Mouse (Mus musculus) granulocyte monocyte progenitor cell, adult 5-6 weeks (primary cell): Measurements from ENCODE around the gene Lrrc38. TPM values are rescaled to one million over a fixed set of nuclear protein-coding genes. Genes with fewer than 3 reads are reported as not detected.
"Not testable (repeated sequence)": the region's sequence is repeated elsewhere in the genome, so short reads cannot be mapped to it uniquely, and the experiment has no call there.

Source experiments
- ATAC-seq: replicated peaks from 2 replicates; pipeline ENCODE4 v1.8.0; 2016; ENCODE audit warnings: mild to moderate bottlenecking, moderate TSS enrichment, inconsistent platforms; ENCODE audit not compliant: poor library complexity, severe bottlenecking
- total RNA-seq, 2 experiments: library from RNA; stranded (forward) in 1 of 2; stranded (reverse) in 1 of 2; fragments of 200-712, 200-1000 nt in 1 of 2; fragments of >200 nt in 1 of 2; fragmentation: Nextera tagmentation in 1 of 2; gene quantifications; 2 replicates each; pipeline ENCODE4 v1.2.3; 2014 to 2017

The Lrrc38 gene
- not detected in 2 replicates for total RNA-seq (2014; fragmentation: Nextera tagmentation)
- total RNA-seq (2017) = not detected in 2 replicates

DNA sequence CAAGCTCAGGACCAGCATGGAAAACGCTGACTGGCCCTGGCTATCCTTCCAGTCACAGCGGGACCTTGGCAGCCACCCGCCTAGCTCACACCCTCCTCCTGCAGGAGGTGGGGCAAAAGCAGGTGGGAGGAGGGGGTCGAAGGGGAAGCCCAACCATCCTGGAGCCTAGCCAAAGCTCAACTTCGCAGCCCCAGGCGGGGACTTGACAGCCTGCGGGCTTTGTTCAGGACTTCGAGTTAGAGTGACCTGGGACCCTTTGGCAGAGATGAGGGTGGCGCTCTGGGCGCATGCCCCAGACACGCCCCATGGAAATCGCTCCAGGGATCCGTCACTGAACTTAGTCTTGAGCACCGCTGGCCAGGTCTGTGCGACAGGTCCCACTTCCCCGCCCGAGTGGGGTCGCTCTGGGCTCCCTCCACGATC is at the start of gene Lrrc38:
Gene Lrrc38, plus strand, starts transcription at position 274 of the 423 bp plus-strand sequence.
- no peak for ATAC-seq

DNA sequence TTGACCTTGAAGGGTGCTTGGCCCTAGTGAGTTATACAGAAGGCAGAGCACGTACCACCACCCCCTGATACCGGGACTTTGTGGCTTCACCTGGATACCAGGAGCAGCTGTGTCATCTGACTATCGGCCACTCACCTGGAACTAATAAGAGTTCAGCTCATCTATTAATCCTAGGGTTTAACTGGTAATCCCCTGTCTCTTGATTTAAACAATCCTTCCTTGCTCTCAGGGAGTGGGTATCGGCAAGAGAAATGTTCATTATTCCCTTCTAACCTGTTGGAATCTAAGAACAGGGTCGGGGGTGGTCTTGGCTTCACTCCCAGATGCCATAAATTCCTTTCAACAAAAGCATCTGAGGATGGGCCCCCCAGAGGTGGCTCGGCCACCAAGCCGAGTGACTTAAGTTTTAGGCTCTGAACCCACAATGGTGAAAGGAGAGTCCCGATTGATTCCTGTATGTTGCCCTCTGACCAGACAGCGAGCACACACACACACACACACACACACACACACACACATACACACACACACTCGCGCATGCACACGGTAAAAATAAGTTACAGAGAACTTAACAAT is 49.4 kb upstream of the Lrrc38 start:
- ATAC-seq = no peak

DNA sequence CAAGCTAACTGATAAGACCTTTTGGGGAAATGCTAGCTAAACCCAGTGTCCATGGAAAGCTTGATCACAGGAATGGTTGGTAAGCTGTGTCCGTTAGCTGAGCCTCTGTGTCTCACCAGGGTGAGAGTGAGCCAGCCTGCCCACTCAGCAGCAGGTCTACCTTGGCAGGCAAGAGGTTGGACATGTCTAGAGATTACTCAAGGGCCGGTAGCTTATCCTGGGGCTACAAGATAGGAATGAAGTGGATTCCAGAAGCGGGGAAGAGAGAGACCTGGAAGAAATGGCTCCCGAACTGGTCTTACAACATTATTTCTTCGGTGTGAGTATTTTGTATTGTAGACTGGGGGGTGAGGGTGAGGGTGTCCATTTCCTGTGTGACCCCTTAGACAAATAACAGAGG is 48.5 kb upstream of the Lrrc38 start:
- no peak for ATAC-seq

DNA sequence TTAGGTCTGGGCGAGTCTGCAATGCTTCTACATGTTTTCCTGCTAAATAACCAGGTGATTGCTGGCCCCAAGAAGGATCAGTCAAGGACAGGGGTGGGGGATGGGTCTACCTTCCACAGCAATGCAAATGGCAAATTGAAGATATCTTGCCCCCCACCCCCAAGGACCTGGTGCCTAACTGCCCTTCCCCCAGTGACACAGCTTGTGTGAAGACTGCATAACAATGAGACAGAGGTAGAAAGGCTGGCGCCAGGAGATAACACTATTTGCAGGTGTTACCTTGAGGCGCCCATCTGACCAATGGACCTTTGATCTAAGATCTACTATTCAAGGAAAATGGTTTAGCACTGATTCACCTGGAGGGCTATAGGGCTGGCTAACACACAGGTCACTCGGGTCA is 47.7 kb upstream of the Lrrc38 start:
- no peak for ATAC-seq

DNA sequence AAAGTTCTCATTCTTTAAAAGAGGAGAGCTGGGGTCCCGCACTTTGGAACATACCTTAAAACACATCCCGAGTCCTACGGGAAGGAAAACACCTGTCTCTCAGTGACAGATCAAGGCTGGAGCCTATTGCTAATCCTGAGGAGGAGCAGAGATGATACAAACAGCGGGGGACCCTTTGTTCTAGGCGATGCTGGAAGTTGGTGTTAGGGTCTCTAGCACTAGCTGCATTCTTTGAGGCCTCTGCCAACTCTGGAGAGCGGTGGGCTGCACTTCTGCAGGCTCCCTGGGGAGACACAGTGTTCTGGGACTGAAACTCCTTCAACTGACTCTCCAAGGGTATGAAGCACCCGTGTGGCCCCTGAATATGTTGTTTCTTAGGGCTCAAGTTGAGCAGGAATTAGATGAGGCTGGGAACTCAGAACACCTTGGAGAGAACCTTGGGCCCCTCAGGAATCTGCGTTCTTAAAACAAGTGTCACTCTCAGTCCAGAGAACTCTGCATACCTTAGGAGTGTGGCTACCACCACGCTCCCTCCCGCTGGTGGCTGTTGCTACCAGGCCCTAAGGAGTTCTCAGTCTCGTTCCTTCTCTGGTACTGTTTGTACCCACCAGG is 47.2 kb upstream of the Lrrc38 start:
- no peak for ATAC-seq

DNA sequence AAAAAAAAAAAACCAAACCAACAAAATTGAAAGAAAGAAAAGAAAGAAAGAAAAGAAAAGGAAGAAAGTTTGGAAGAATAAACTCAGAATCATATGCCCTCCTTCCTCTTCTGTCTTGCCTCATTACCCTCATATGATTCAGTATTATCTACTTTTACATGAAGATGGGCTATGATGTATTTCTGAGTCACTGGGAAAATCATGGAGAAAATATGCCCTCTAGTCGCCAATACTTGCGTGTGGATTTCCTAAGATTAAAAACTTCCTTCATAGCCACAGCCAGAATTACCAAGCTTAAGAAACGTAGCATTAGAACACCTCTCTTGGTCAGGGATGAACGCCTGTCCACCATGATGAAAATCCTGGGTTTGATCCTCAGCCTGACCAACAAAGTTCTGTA is 44.5 kb upstream of the Lrrc38 start:
- no peak for ATAC-seq

DNA sequence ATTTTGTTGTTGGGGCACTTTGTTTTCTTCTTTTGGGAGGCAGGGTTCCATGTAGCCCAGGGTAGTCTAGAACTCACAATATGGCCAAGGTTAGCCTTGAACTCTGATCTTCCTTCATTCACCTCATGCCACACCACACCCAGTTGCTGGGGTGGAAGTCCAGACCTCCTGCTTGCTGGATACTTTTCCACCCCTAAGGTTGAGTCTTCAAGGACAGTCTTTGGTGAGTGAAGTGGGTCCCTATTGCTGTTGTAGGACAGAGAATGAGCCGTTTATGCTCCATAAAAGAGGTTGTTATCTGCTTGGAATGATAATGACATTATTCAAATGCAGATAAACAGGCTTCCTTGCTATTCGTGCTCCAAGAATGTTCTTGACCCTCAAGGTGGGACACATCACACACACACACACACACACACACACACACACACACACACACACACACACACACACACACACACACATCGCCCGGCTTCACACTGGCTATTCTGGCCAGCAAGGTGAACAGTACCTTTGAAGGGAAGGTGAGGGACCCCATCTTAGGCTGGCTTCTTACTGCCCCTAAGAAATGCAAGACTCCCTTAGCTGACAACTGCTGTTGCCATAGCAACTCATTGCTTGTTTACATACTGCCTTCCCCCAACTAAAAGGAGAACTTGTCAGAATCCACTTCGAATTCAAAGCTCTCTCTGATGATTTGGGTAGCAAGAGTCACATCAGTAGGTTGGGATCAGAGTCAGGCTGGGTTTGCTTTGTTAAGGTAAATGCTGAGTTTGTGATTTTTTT is 43.4 kb upstream of the Lrrc38 start:
- peak; percentile 49 for ATAC-seq

DNA sequence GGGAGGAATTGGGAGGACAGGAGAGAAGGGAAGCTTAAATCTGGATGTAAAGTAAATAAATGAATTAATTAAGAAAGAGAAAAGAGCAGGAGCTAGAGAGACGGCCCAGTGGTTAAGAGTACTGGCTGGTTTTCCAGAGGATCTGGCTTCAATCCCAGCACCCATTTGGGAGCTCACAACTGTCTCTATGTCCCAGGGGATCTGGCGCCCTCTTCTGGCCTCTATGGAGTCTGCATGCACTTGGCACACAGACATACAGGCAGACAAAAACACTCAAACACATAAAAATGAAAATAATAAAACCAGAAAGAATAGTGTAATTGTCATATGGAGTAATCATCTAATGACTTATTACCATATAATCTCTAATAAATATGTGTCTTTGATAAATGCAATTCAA is 38.2 kb upstream of the Lrrc38 start:
- peak; percentile 74 for ATAC-seq

DNA sequence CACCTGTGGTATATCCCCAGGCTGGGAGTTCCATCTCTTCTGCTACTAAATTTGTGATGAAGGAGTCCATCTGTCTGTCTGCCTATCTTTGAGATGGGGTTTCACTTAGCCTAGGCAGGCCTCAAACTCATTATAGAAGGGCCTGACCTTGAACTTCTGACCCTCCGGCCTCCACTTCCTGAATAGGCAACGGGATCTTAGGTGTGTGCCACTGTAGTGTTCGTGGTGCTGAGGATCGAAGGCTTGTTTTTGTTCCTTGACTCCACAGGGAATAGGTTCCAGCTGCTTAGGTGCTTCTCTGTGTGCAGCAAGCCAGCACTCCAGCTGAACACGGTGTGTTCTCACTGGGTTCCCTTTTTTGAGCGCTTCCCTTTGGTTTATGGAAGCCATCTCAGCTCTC is 36.3 kb upstream of the Lrrc38 start:
- ATAC-seq = no peak

DNA sequence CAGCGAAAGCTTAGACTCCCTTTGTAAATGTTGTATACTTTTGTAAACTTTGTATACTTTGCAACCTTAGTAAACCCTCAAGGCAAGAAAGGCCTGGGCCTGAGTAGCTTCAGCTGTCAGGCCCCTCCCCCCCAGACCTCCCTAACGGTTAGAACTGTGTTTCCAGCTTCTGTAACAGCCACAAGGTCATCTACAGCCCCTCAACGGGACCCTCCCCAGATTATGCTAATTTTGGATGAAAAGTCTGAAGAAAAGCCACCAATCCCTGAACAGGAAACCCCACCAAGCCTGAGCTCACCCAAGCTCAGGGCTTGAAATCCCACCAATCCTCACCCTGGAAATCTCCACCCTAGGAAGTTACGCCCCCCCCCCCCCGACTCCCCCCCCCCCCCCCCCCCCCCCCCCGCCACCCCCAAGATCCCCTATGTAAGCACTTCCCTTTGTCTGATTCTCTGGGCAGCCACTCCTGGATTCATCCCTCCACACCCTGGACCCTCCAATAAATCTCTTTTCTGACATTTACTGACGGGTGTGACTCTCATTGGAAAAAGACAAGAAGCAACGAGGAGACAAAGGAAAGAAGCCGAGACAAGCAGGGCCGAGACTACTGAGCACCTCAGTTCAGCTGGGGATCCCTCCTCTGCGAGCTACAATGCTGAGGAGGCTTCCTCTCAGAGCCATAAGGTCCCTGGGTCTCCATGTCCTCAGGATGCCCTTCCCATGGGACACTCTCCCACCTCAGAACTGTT is 25.2 kb upstream of the Lrrc38 start:
- no peak for ATAC-seq

DNA sequence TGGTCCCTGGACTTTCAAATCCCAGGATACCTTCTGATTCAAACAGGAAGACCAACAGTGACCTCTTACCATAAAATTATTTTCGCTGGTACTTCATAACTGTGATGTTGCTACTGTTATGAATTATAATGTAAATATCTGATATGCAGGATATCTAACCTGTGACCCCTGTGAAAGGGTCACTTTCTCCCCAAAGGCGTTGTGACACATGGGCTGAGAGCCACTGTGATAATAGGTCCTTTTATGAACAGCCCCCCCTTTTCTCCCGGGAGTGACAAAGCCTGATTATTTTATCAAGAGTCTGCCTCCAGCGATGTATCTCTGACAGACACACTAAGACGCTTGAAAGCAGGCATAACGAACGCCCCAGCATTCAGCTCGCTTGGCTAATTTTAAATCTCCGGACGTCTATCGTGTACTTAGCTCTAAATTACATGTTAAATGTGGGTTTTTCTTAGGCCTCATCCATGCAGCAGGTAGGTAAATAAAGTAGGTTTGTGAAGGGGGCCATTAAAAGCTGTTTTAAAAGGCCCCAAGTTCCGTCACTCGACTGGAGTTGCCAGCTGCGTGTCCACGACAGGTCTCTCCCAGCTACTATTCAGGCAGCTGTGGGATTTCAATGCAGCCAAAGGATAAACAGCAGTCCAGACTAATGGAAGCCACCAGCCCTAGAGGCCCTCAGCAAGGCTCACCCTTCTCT is 24.5 kb upstream of the Lrrc38 start:
- peak; percentile 25; the same call in 1 of the 2 replicates for ATAC-seq

DNA sequence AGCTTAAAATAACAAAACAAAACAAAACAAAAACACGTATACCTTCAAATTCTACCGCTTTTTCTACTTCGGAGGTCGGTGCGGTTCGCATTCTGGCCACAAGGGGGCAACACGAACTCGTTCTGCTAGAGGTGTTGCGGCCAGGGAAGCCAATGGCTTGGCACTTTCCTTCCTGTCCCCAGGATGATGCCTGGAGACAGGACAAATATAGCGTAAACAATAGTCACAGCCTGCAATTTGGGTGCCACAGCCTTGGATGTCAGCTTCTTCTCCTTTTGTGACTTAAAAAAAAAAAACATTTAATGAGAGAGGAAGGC is 24.0 kb upstream of the Lrrc38 start:
- ATAC-seq = peak; percentile 85

DNA sequence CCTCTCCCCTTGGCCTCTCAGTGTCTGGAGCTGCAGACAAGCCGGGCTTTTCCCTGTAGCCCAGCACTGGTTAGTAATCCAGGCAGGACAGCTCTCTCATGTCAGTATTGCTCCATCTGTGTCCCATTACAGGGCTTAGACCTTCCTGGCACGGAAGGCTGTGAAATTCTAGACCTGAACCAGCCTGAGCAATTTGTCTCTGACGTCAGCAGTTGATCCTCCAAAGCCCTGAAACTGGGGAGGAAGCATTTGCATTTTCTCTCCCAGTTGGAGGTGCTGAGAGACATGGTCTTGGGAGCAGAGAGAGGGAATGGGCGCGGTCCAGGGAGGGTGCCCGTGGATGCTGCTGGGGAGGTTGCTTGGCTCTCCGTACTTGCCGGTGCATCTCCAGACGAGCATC is 19.0 kb upstream of the Lrrc38 start:
- no peak for ATAC-seq

DNA sequence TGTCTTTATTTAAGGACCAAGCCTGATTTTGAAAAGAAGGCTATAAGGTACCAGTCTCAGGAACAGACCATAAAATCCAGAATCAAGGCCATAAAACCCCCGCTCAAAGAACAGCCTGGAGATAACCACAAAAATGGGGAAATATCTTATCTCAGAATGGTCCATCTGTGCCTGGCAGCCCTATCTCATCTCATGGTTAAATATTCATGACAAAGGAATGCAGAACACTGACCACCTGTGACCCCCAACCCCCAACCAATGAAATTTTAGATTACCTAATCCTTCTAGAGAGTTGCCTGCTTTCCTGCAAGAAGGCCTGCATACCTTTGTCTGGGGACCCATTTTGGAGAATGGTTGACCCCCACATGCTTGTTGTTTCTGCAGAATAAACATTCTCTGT is 17.8 kb upstream of the Lrrc38 start:
- ATAC-seq = no peak; the same call in 1 of the 2 replicates

DNA sequence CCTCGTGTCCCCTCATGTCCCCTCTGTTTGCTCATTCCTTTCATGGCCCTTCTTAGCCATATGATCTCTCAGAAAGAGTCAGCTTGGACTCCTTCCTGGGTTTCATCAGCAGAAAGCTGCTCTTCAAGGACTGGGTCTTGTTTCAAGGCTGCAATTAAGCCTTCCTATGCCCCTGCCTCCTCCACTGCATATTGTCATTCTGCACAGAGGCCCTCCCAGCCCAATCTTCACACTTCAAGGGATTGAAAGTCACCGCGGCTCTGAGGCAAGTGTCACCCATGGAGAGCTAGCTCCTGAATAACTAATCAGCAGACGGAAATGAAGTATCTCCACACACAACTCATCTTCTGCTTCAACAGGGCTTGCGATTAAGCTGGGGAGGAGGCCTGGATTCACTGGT is 15.4 kb upstream of the Lrrc38 start:
- no peak for ATAC-seq

DNA sequence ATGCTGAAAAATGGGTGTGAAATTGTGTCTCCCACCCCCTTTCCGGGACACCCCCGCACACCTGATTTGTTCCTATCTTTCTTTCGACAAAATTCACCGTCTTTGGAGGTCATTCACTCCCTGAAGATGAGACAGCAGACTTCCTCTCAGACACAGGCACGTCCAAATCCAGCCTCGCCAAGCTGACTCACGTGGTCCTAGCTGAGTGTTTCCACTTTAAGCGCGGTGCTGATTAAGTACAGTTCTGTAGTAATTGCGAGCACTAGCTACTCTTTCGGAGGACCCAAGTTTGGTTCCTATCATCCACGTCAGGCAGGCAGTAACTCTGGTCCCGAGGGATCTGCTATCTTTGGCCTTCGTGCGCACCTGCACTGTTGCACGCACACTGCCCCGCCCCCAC is 14.6 kb upstream of the Lrrc38 start:
- ATAC-seq = no peak

DNA sequence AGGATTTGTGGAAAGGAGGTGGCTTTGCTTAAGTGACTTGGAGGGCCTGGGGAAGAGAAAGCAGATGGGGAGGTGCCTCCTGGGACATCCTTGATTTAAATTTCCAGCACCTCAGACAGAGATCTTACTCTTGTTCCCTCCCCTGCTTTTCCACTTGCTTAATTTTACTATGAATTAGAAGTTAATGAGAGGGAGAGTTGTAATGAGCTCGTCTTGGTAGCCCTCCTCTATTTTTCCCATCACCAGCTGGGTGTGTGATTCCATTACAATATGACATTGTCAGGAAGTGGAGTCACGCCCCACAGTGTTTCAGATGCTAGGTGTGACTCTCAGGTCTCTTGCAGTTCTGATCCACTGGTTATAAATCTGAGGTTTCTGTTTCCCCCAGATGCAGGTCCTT is 13.5 kb upstream of the Lrrc38 start:
- no peak for ATAC-seq

DNA sequence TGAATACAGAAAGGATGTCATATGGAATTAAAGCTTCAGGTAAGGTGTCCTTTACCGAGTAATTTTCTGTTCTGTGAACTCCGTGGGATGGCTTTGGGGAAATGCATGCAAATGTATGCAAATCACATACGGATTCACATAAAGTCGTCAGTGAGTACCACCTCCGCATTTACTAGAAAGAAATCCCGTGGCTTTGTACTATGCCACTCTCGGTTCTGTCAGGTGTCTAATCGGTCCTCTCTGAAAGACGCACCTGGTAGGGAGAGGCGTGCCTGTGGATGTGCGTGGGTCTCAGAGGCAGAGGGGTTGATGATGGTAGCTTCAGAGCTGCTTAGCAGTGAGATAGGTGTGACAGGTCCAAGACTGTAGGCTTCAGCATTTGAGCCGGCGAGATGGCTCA is 9.7 kb upstream of the Lrrc38 start:
- no peak for ATAC-seq

DNA sequence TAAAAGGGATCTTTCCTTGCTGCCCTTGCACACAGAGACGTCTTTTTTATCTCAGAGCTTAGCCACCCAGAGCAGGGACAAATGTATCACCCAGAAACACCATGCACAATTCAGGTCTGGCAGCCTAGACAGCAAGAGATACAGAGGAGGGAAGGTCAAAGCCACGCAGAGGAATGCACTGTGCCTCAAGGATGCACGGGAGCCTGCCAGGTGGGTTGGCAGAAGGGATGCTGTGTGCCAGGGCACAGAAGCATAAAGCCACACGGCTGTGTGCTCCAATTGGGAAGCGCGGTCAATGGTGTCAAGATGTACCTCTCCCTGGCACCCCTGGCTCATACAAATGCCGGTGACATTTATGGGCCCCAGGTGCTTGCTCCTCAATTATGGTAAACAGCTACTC is 8.1 kb upstream of the Lrrc38 start:
- no peak for ATAC-seq

DNA sequence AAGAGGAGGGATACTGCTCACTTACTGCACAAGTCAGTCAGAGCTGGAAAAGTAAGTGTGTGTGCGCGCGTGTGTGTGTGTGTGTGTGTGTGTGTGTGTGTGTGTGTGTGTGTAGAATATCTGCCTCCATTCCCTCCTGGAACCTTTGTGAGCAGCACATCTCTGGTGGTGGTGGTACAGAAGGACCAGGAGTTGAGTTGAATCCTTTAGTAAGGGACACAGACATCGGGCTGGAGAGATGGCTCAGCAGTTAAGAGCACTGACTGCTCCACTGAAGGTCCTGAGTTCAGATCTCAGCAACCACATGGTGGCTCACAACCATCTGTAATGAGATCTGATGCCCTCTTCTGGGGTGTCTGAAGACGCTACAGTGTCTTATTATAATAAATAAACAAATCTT is 4.1 kb upstream of the Lrrc38 start:
- not testable (repeated sequence) for ATAC-seq

DNA sequence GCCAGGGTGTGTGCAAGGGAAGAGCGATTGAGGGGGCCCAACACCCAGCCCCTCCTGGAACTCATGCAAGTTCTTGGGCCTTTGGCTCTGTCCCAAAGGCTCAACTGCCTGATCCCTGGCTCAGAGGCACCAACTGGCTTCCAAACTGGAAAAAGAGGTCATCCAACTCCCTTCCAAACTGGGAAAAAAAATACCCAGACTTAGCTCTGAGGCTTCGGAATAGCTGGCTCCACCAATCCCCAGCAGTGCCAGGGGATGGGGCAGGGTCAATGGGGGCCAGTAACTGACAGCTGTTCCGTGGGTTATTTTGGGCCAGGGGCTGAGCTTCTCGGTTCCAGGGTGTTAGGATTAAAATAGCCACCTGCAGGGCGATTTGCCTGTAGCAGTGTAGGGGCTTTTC is 879 bp upstream of the Lrrc38 start:
- no peak for ATAC-seq
